In genomic region chr11:4803008-4803407, GRCm38 (mm10) we compare ENCODE assay signal across 9 mouse cellular contexts. TPM values are rescaled to one million over a fixed set of nuclear protein-coding genes. Genes with fewer than 3 reads are reported as not detected.
DNase-seq lines count a peak whose midpoint lies in the region; ATAC-seq and TF ChIP-seq lines count a peak whose summit lies in the region.
"Had no signal": no experiment of that assay in that cellular context is flagged by ENCODE, and none has a peak within 500 bp of the region (broad histone marks: within the 10 kb centered on the region; RNA-seq: fewer than 3 reads in every experiment).

No protein-coding gene starts in this region.

- H3K4me2 ChIP-seq in lung, postnatal 0 days (replicated peaks; ENCODE audit: low read depth, low read length): no peak overlapping the region
- H3K4me2 ChIP-seq: heart, embryonic 15.5 days had no signal

- no peaks in the 10 kb centered on the region for H3K27me3 ChIP-seq in lung, postnatal 0 days (replicated peaks; ENCODE audit: insufficient read depth, low read length)
- no peaks in the 10 kb centered on the region for H3K27me3 ChIP-seq in embryonic facial prominence, embryonic 10.5 days (replicated peaks; ENCODE audit: low read depth, poor library complexity, severe bottlenecking)
- H3K27me3 ChIP-seq: heart, embryonic 15.5 days had no signal

- no peak for TF ChIP-seq CTCF in lung, postnatal 0 days (IDR thresholded peaks at IDR 0.05)

- H3K27ac ChIP-seq in lung, postnatal 0 days (ENCODE audit: low read length): no peak overlapping the region
- no peak overlapping the region for H3K27ac ChIP-seq in embryonic facial prominence, embryonic 10.5 days (replicated peaks)

- peak; percentile 12 for DNase-seq in lung, postnatal 10 days
- DNase-seq in lung, postnatal 0 days (ENCODE audit: low spot score): no peak
- peak; percentile 33 for DNase-seq in embryonic facial prominence, embryonic 10.5 days (ENCODE audit: low spot score)
- DNase-seq in gastrocnemius, postnatal 4 days (ENCODE audit: low spot score in 2 of 2): peak; percentile 30 to 69
- peak; percentile 73 to 89 for DNase-seq in layer of hippocampus, postnatal 14 days (ENCODE audit: low spot score in 2 of 2)
- peak; percentile 41 for DNase-seq in retina, postnatal 1 day
- no peak for DNase-seq in ovary, postnatal 10 days (ENCODE audit: low spot score)
- DNase-seq in T-cell, adult 2 months (ENCODE audit: low spot score): no peak

- no peak overlapping the region for H3K9ac ChIP-seq in lung, postnatal 0 days (replicated peaks; ENCODE audit: low read depth)
- H3K9ac ChIP-seq: heart, embryonic 15.5 days had no signal

- WGBS in lung, postnatal 0 days: 92% methylated on average over 9 of the region's 9 CpGs
- WGBS in embryonic facial prominence, embryonic 10.5 days: 51% methylated on average over 9 of the region's 9 CpGs

- no peaks in the 10 kb centered on the region for H3K4me1 ChIP-seq in lung, postnatal 0 days (ENCODE audit: insufficient read depth, low read depth, low read length)
- peaks cover 18% of the 10 kb centered on the region for H3K4me1 ChIP-seq in embryonic facial prominence, embryonic 10.5 days

- 0 out of 2 replicates have a peak, but pooled peaks cover 5% of the 10 kb centered on the region for H3K36me3 ChIP-seq in lung, postnatal 0 days (ENCODE audit: insufficient read depth, low read length)
- peaks cover 56% of the 10 kb centered on the region for H3K36me3 ChIP-seq in embryonic facial prominence, embryonic 10.5 days (replicated peaks)

- TF ChIP-seq EP300 in lung, postnatal 0 days (IDR thresholded peaks at IDR 0.05): no peak

- no peak overlapping the region for H3K4me3 ChIP-seq in lung, postnatal 0 days (ENCODE audit: low read depth, low read length)
- H3K4me3 ChIP-seq in embryonic facial prominence, embryonic 10.5 days: no peak overlapping the region
- H3K4me3 ChIP-seq: heart, embryonic 15.5 days had no signal

- H3K9me3 ChIP-seq in lung, postnatal 0 days (ENCODE audit: low read length): no peaks in the 10 kb centered on the region
- no peaks in the 10 kb centered on the region for H3K9me3 ChIP-seq in embryonic facial prominence, embryonic 10.5 days
- H3K9me3 ChIP-seq: heart, embryonic 15.5 days had no signal

- ATAC-seq in lung, postnatal 0 days: no peak

RNA-seq across cellular contexts. Expression of gene Nf2, which starts 46.3 kb away (rescaled TPM):
- polyA plus RNA-seq in lung, postnatal 0 days (2015; fragmentation: Nextera tagmentation; extraction: Ambion mirVana): 19.6 and 21.1 TPM in 2 replicates
- polyA plus RNA-seq in embryonic facial prominence, embryonic 10.5 days (2016; fragmentation: Nextera tagmentation; extraction: Ambion mirVana): 68.1 and 68.7 TPM in 2 replicates
- 10 to 100 TPM; 56.2 to 56.8 TPM for total RNA-seq in gastrocnemius, postnatal 4 days (2021)
- total RNA-seq in layer of hippocampus, postnatal 14 days (2021): 100 to 1,000 TPM; 148 to 156 TPM

RNA-seq across cellular contexts. Expression of gene Cabp7, which starts 56.4 kb away (rescaled TPM):
- polyA plus RNA-seq in lung, postnatal 0 days (2015; fragmentation: Nextera tagmentation; extraction: Ambion mirVana): 0.14 and 0.15 TPM in 2 replicates
- 0.19 and 0.57 TPM in 2 replicates for polyA plus RNA-seq in embryonic facial prominence, embryonic 10.5 days (2016; fragmentation: Nextera tagmentation; extraction: Ambion mirVana)
- total RNA-seq in gastrocnemius, postnatal 4 days (2021): under 1 TPM; 0.39 to 0.47 TPM
- 100 to 1,000 TPM; 138 to 156 TPM for total RNA-seq in layer of hippocampus, postnatal 14 days (2021)

Comparison
In these comparisons a context has a peak if more than half of its experiments do, and no peak if none do; other contexts are left out.
1. DNase-seq: peak in lung, postnatal 10 days (single experiment), embryonic facial prominence, embryonic 10.5 days (single experiment), gastrocnemius, postnatal 4 days (2 of 2), layer of hippocampus, postnatal 14 days (2 of 2) and retina, postnatal 1 day (single experiment); none in lung, postnatal 0 days (single experiment), ovary, postnatal 10 days (single experiment) and T-cell, adult 2 months (single experiment).
2. RNA of gene Cabp7, which starts 56.4 kb away (total RNA-seq): 138 to 156 TPM in layer of hippocampus, postnatal 14 days; 0.39 to 0.47 TPM in gastrocnemius, postnatal 4 days; every median in the first group is over 10 times any median in the second.